Mouse (Mus musculus): ENCODE data around the gene Rpn2.

- no peak for TF ChIP-seq CTCF (IDR thresholded peaks at IDR 0.05; ENCODE audit: low read depth)
- TF ChIP-seq EP300 (IDR thresholded peaks at IDR 0.05; ENCODE audit: low read depth) = no peak
Observed at GRCm38 (mm10) chr2:157261930-157262329, 16.9 kb upstream of the Rpn2 start.
